Mouse (Mus musculus) cerebellum, adult 11 months (tissue): ENCODE measurements around the gene Dcpp3.
"Not testable (repeated sequence)": the region's sequence is repeated elsewhere in the genome, so short reads cannot be mapped to it uniquely, and the experiment has no call there.

Experiments
- DNase-seq: peaks from one replicate; pipeline ENCODE4 v3.0.0; 2022

Gene Dcpp3

DNA sequence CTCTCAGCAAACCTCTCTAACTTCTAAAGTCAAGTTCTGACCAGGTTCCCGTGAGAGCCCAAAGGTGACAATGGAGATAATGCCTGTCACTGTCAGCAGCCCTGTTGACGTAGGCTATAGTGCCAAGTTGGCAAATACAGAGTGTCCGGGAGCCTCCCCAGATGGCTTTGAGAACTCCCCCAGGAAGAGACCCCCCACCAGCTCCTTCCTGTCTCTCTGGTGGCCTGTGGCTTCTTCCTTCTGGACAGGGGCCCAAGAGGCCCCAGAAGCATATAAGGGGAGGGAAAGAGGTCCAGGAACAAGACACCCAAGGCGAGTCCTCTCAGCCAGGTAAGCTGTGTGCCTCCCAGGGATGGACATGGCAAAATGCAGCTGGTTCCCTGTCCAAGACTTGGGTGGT is at the start of gene Dcpp3:
Dcpp3 (plus strand) TSS at position 301 of the 400 bp plus-strand sequence.
- DNase-seq, result not testable (repeated sequence)

DNA sequence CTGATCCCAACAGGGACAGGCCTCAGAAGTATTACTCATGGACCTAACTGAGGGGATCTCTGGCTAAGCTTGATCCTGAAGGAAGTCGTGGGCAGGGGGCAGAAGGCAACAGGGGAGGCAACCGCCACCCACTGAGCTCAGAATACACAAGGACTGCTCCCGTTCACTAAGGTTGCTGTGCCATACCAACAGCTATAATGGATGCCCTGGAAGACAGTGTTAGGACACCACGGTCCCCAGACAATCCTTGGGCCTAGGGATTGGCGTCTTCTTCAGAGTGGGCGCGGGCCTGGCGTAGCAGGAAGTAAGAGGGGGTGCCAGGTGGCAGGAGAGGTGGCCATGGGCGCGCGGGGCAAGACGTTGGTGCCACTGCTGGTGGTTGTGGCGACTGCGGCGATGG is 49.5 kb upstream of the Dcpp3 start, which contains the start of gene Prss21:
Prss21 (plus strand) TSS at position 301 of the 400 bp plus-strand sequence.
- DNase-seq, result no peak

- no peak for DNase-seq
These were observed 48.7 kb upstream of the Dcpp3 start for GRCm38 (mm10) chr17:23868513-23868912.

DNA sequence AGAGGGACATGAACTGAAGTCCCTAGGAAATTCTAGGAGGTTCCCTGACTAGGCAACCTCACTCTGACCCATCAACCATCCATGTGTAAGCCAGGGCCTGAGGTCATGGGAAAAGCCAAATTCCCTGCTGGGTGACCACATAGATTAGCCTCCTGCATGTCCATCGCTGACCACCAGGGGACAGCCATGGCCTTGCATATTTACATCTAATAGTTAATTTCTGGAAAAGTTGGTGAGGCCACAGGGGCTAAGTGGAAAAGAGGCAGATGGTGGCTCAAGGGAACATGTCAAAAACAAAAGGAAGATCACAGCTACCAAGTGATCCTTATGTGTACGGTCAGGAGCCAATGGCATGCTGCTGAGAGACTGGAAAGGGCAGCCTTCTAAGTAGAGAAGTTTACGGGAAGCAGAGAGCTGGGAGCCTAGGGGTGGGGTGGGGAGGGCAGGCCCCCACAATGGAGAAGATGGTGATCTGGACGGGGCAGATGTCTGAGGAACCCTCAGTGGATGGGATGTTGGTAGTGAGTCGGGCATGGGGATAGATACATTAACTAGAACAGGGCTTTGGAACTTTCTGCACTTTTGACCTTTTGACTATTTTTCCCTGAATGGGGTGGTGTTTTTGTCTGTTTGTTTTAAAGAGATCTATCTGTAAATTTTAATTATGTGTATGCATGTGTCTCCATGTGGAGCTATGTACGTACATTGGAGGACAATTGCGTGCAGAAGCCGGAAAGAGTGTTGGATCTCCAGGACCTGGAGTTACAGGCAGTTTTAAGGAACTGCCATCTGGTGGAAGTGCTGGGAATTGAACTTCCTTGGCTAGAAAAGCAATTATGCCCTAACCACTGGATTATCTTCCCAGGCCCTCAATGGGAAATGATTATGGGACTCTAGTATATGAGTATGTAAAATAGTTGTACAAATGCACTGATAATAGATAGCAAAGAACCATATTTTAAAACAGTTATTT is 43.1 kb upstream of the Dcpp3 start:
- peak; percentile 27 for DNase-seq

GRCm38 (mm10) chr17:23876741-23877140 is 40.5 kb upstream of the Dcpp3 start:
- DNase-seq, result no peak

DNA sequence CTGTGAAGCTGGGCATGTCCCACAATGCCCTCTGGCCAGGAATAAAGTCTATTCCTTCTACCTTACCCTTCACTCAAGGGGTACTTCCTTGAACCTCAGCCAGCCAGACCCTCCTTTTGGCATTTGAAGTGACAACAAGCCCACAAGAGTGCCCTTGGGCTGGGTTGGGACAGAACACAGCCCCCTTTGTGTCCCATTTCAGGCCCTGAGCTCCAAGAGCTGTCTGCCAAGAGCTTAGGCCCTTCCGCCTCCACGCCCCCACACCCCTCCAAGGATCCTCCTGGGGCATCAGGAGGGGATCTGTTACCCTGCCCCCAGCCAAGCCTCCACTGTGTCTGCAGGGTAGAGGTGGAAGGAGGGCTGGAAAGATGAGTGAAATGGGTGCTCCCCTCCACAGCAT is 40.1 kb upstream of the Dcpp3 start:
- no peak for DNase-seq

DNA sequence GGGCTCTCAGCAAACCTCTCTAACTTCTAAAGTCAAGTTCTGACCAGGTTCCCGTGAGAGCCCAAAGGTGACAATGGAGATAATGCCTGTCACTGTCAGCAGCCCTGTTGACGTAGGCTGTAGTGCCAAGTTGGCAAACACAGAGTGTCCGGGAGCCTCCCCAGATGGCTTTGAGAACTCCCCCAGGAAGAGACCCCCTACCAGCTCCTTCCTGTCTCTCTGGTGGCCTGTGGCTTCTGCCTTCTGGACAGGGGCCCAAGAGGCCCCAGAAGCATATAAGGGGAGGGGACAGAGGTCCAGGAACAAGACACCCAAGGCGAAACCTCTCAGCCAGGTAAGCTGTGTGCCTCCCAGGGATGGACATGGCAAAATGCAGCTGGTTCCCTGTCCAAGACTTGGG is 36.7 kb upstream of the Dcpp3 start, which contains the start of the genes Dcpp1 and Dcpp2:
Dcpp1 (plus strand) TSS at position 301 of the 400 bp plus-strand sequence.
Dcpp2 (plus strand) TSS at position 305 of the 400 bp plus-strand sequence.
- not testable (repeated sequence) for DNase-seq

- DNase-seq, result peak; percentile 92
These were observed 7.3 kb downstream of the Dcpp3 start for GRCm38 (mm10) chr17:23924531-23925007.

DNA sequence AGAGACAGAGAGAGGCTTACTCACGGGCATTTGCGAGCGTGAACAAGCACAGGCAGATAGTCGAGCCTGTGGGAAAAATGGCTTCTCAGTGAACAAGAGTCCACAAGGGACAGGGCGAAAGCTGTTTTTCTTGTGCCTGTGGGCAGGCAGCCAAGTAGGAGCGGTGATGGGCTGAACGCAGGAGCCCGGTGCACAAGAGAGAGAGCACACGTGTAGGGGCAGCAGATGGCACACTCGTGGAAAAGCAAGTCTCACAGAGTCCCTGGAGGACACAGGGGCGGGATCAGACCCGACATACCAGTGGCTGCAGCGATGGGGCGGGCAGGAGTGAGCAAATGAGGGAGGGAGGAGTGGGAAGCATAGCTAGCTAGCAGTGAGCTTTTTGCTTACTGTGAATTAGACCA is 7.8 kb downstream of the Dcpp3 start:
- DNase-seq, result peak; percentile 75

DNA sequence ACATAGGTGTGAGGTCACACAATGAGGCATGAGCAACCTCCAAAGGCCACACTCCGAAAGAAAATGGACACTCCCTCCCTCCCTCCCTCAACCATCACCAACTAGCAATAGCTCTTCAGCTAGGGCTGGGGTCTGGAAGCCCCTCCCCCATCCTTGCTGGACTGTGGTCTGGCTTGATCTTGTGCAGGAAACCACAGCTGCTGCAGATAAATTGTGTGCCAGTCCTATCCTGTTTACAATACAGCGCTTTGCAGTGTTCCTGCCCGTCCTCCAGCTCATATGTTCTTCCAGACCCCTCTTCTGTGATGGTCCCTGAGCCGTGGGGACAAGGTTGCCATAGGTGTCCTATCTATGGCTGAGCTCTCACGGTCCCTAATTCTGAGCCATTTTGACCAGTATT is 13.9 kb downstream of the Dcpp3 start:
- DNase-seq, result no peak

DNA sequence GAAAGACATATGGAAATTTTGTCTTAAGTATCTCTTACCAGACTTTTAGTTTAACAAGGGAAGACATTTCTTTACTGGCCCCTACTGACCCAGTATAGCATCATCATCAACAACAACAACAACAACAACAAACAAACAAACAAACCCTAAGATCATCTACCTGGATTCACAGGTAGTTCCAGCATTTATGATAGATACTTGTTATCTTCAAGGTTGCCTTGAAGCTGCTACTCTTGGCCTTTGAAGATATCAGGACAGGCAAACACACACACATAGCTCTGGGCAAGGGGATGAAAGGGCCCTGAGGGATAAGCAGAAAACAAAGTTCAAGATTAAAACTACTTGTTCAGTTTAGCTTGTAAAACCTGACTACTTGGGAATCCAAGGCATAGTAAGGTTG is 24.1 kb downstream of the Dcpp3 start, which contains the start of gene Sbp:
Sbp (plus strand) TSS at position 301 of the 400 bp plus-strand sequence.
- no peak for DNase-seq

GRCm38 (mm10) chr17:23947486-23947885 is 30.2 kb downstream of the Dcpp3 start:
- not testable (repeated sequence) for DNase-seq

GRCm38 (mm10) chr17:23949068-23949467 is 31.8 kb downstream of the Dcpp3 start:
- no peak for DNase-seq

DNA sequence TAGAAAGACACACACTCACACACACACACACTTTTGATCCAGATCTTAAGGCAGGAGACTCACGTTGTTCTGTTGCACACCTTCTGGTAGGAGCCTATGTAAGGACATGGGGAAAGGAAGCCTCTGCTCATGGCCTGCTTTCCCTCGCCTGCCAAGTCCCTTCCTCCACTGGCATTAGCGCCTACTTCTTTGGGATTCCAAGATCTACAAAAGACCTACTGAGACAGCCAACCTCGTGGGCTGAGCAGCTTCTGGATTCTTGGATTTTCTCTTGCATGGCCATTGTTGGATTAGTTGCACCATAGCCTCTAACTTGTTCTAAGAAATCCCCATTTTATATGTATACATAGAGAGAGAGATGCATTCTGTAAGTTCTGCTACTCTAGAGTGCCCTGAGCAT is 33.6 kb downstream of the Dcpp3 start:
- DNase-seq, result not testable (repeated sequence)

GRCm38 (mm10) chr17:23955174-23955573 is 37.9 kb downstream of the Dcpp3 start, which contains the start of gene Sbpl:
Gene Sbpl (minus strand): TSS chr17:23955274.
- DNase-seq, result no peak

DNA sequence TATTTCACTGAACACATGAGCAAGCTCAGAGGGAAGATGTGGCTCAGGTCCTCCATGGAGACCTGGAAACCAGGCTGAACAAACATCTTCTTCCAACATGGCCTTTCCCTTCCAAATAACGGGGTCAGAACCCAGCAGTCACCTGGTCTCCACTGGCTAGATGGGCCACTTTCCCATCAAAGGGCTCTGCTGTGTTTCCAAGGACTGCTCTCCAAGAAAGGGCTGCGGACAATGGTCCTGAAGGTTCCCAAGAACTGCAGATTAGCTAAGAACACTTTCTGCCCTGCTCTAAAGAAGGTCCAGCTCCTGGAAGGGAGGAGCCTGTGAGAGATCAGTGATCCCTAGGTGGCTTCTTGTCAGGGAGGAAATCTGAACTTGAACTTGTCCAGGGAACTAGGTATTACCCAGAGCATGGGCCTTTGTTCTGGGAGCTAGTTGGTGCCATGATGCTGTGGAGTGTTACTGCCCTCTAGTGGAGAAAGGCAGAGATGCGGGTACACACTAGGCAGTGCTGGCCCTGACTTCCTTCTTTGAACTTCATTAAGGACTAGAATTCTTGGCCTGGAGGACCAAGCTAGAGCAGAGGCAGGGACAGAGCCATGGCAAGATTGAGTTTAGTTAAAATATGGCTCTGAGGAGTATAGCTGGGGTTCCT is 43.0 kb downstream of the Dcpp3 start:
- DNase-seq, result peak; percentile 70

GRCm38 (mm10) chr17:23961573-23962122 is 44.4 kb downstream of the Dcpp3 start:
- no peak for DNase-seq

DNA sequence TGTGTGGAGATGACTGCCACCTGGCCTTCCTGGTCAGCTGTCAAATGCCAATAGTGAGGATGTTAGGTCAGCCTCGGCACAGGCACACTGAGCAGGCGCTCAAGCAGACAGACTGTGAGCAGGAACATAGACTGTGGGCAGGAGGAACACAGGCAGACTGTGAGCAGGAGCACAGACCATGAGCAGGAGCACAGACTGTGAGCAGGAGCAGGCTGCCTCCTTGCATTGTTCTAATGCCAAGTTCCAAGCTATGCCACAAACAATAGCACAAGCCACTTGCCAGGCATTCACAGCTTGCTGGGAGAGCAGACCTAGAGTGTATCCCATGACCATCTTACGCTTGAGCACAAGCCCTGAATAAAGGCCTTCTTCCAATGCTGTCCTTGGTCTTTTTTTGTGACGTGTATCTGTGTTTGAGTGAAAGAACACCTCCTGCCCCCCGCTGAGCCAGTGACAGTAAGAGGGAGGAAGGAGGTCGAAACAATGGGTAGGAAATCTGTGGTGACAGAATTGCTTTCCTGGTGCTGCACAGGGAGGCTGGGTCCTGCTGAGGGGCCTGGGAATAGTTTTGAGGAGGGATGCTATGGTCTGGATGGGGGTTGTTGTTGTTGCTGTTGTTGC is 48.7 kb downstream of the Dcpp3 start:
- peak; percentile 24 for DNase-seq

GRCm38 (mm10) chr17:23966658-23967401 is 49.6 kb downstream of the Dcpp3 start:
- DNase-seq, result no peak

- DNase-seq, result no peak
These were observed 51.5 kb downstream of the Dcpp3 start for GRCm38 (mm10) chr17:23968780-23969179.
